Mouse (Mus musculus): ENCODE measurements around the gene Ccl28. TPM values are rescaled to one million over a fixed set of nuclear protein-coding genes. Genes with fewer than 3 reads are reported as not detected.
A peak's percentile ranks its signal among the peaks of the same experiment; 100 is the strongest.
"Not testable (repeated sequence)": the region's sequence is repeated elsewhere in the genome, so short reads cannot be mapped to it uniquely, and the experiment has no call there.

The Ccl28 gene
- total RNA-seq, 2 experiments from 2014 or later, result 1.8 to 2.5 TPM

GRCm38 (mm10) chr13:119646511-119646910, 22.9 kb downstream of the Ccl28 start:
- DNase-seq (ENCODE audit: low spot score in 2 of 2), result no peak

GRCm38 (mm10) chr13:119648891-119649698, 25.5 kb downstream of the Ccl28 start:
- peak in 1 of 2 experiments; percentile 13 for DNase-seq (ENCODE audit: low spot score in 2 of 2)

- no peak for DNase-seq (ENCODE audit: low spot score in 2 of 2)
Measured at GRCm38 (mm10) chr13:119649699-119650046, 26.1 kb downstream of the Ccl28 start.

DNA sequence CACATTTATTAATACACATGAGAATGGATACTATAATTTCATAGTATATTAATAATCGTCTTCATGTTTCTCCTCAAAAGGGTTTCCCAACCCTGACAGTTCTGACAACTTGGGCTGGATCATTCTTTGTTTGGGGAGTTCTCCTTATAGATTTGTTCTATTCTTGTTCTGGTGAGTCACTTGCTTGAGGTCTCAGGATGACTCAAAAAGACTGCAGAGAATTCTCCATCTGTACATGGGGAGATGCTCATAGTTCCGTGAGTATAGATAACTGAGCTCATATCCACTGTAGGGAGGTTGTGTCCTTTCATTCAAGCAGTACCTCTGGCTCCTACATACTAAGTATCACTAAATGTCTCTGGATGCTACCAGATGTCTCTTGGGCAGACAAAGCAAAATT, 31.1 kb downstream of the Ccl28 start:
- no peak for DNase-seq (ENCODE audit: low spot score in 2 of 2)

GRCm38 (mm10) chr13:119656246-119656645, 32.6 kb downstream of the Ccl28 start:
- no peak for DNase-seq (ENCODE audit: low spot score in 2 of 2)

- no peak for DNase-seq (ENCODE audit: low spot score in 2 of 2)
Measured at GRCm38 (mm10) chr13:119656846-119657416, 33.3 kb downstream of the Ccl28 start.

DNA sequence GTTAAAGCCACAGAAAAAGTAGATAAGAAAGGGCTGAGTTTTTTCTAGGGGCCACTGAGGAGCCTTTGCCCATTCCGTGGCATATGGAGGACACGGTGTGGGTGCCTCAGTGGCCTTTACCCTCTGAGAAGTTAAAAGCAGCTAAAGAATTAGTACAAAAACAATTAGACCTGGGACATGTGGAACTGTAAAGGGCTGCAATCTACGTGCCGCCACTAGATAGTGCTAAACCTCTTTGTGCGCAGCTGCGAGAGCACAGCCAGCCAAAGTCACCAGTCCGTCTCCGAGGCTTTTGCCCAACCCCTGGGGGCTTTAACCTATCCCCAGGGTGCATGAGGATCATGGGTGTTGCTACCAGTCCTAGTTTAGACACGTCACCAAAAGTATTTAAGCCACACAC, 37.8 kb downstream of the Ccl28 start:
- peak; percentile 41 to 42 for DNase-seq (ENCODE audit: low spot score in 2 of 2)

GRCm38 (mm10) chr13:119678794-119679193, 55.2 kb downstream of the Ccl28 start:
- no peak for DNase-seq (ENCODE audit: low spot score in 2 of 2)

GRCm38 (mm10) chr13:119679721-119680120, 56.1 kb downstream of the Ccl28 start:
- DNase-seq (ENCODE audit: low spot score in 2 of 2), result no peak

DNA sequence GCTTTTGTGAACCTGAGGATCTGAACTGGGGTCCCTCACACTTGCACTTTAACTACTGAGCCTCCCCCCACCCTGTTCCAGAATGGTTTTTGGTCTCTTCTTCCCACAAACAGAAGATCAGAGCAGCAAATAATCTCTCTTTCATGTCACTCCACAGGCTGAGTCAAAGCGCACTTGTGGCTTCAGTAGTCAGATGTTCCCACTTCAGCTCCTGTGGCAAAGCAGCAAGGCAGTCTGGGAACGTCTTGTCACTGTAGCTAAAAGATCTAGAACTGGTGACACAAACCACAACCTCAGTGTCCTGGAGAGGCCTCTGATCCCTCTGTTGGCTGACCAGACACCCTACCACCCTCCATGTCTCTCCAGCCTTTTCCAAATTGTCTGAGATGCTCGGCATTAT, 57.5 kb downstream of the Ccl28 start:
- DNase-seq (ENCODE audit: low spot score in 2 of 2), result no peak

DNA sequence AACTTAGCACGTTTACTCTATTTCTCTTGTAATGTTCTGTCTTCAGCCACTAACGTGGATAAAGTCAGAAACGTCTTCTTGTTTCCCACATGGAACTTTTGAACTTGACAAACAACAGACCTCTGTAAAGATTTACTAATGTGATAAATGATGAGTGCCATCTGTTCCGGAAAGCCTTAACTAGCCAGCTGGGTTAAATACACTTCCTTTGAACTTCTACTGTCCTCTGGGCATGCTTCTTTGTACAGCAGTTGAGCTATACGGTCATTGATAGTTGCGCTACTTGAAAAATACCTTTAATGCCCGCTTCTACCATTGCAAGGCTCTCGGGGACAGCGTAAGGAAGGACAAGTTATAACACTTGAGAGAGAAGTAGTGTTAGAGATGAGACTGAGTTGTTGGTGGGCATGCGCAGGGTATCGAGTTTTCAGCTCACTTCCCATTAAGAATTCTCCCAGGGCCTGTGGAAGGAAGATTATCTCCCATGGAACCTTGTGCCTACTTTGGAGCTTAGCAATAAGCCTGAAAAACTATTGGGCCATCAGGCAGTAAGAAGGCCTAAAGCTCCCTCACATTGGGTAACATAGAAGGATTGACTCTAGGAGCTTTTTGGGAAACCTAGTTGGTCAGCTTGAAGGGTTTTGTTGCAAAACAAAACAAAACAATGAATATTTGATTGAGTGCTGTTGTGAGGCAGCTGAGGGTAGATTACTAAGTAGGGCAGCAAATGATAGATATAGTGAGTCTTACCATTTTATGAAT, 61.0 kb downstream of the Ccl28 start:
- DNase-seq (ENCODE audit: low spot score in 2 of 2), result no peak

GRCm38 (mm10) chr13:119689709-119690038, 66.1 kb downstream of the Ccl28 start:
- no peak for DNase-seq (ENCODE audit: low spot score in 2 of 2)

DNA sequence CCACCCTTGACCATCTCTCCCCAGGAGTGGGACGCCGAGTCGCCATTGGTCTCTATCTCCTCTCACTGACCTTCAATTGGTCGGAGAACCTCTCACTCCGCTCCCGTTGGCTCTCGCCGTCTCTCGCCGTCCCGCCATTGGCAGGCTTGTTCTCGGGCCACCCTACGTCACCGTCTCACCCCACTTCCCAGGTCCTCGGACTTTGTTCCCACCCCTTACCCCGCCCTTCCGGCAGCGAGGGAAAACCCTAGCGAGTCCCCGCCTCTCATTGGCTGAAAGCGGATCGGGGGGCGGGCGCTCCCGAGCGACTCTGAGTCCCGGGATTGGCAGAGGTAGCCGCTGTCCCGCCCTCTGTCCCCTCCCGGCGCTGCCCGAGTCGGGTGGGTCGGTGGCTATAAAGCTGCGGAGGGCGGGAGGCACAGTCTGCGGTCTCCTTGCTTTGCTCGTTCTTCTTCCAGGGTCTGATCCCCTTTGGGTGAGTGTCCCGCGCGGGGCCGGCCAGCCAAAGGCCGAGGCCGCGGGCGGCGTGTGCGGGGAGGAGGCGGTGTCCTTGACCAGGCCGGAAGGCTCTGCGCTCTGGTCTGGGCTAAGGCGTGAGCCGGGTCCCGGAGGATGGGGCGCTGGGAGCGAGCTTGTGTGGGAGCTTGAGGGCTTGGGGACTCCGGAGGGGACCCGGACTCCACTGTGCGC, 66.6 kb downstream of the Ccl28 start, which contains the start of gene Hmgcs1:
Hmgcs1 (plus strand) TSS at position 341 of the 690 bp plus-strand sequence.
- DNase-seq (ENCODE audit: low spot score in 2 of 2), result peak; percentile 97 to 98

DNA sequence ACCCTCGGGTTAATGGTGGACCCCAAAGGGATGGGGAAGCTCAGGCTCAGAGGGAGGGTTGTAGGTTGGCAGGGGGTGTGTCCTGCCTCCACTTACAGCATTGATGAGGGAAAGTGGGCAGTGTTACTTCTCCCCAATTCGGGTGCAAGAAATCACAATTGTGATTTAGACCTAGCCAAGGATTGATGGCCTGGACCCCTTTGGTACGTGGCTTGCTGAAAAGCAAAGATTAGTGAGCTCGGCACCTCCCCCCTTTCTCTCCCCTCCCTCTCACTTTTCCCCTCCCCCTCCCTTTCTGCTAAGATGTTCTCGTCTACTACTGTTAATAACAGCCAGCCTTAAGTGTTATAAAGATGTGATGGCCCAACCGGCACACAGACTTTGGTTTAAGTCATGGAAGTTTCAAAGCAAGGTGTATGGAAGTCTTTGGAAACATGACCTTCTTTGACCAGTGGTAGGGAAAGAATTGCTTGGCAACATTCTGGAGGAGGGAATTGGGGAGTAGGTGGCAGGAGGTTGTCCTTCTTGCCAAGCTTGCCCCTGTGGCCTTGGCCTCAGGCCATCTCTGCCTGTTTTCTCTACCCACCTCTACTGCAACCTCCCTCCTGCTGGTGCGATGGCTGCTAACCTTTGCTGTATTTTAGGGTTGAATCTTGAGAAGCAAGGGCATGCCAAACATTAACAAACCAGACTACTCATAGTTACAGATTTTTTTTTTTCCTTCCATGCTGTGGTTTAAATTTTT, 67.4 kb downstream of the Ccl28 start:
- no peak for DNase-seq (ENCODE audit: low spot score in 2 of 2)

GRCm38 (mm10) chr13:119691958-119692357, 68.3 kb downstream of the Ccl28 start:
- DNase-seq (ENCODE audit: low spot score in 2 of 2), result not testable (repeated sequence)

DNA sequence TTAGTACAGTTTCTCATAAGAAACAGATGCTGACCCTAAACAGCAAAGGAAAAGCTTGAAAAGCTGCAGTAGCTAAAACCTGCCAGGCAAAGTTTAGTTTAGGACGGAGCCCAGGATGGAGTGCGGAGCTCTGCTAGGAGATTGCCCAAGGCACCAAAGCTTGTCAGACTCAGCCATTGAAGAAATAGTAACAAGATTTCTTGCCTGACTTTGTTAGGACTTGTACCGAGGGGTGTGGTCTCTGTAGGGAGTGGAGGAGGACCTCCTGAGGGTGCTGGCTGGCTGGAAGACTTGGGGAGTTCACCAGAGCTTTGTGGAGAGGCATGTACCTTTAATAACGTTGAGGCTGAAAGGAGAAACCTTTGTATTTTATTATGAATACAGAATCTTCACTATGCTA, 72.1 kb downstream of the Ccl28 start:
- no peak for DNase-seq (ENCODE audit: low spot score in 2 of 2)

DNA sequence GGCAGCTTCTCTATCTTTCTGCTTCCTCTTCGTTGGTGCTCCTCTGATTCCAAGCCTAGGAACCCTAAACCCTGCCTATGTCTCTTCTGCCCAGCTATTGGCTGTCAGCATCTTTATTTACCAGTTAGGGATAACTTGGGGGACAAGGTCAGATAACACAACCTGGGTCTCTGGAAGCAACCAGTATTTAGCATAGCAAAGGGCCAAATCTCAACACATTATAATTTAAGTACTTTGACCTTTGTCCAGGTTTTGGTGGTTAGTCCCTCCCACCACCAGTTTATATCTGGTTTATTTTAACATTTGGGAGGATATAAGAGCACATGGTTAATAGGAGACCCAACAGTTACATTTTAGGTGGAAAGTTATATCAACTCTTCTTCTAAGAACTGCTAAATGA, 72.9 kb downstream of the Ccl28 start:
- DNase-seq (ENCODE audit: low spot score in 2 of 2), result no peak

- no peak for DNase-seq (ENCODE audit: low spot score in 2 of 2)
Measured at GRCm38 (mm10) chr13:119698436-119698835, 74.8 kb downstream of the Ccl28 start.

All from layer of hippocampus, postnatal 10 days (tissue).